Mouse (Mus musculus) heart, adult 18-20 months (tissue): Measurements from ENCODE around the gene Hist1h1d. TPM values are rescaled to one million over a fixed set of nuclear protein-coding genes. Genes with fewer than 3 reads are reported as not detected.

ENCODE experiments used
- DNase-seq, 2 experiments: peaks; one replicate each; pipeline ENCODE4 v3.0.0; 2021 to 2022; ENCODE audit warnings: mixed read lengths in 1 of 2
- long read RNA-seq, 2 experiments: library from polyadenylated mRNA; stranded (forward); transcript quantifications; one replicate each; pipeline ENCODE4 v2.0.0; 2021
- total RNA-seq, 2 experiments: library from RNA; stranded (reverse); gene quantifications; 2 replicates each; pipeline ENCODE4 v1.2.3; 2021

The Hist1h1d gene
- 1 to 10 TPM in 1 of 2 experiments, under 1 TPM in 1; 0.94 to 1.0 TPM for total RNA-seq
- long read RNA-seq, experiment 1: 0 reads
- long read RNA-seq, experiment 2: 0 reads

DNA sequence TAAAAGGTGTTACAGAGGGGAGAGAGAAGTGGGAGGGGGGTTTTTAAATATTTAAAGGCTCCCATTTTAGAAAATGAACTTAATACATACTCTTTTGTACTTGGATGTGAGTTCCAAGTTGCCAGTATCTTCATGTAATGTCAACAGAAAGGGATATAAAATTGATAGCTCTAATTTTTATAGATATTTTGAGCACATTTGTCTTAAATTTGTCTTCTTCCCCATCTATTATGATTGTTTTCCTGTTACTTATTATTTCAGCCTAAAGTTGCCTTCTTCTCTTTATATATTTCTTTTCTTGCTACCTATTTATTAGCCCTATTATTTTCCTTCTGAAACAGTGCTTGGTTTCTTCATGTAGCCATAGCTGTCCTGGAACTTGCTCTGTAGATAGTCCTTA is at the start of gene Hist1h1d:
Gene Hist1h1d (plus strand): TSS at position 301 of the 400 bp plus-strand sequence.
- no peak for DNase-seq

DNA sequence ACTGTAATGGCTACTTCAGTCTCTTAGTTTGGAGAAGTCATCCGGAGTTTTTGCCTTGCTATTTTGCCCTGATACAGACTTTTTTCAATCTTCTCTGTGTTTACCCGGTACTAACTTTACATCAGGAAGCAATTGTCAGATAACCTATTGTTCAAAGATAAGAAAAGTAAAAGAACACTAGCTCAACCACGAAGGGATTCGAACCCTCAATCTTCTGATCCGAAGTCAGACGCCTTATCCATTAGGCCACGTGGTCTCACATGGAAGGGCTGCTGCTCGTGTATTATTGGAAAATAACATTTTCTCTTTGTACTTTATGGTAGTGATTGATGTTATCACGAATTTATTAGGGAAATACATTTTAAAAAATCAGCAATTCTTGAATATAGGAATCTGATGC is 49.3 kb upstream of the Hist1h1d start:
- peak; percentile 38 to 75 for DNase-seq

DNA sequence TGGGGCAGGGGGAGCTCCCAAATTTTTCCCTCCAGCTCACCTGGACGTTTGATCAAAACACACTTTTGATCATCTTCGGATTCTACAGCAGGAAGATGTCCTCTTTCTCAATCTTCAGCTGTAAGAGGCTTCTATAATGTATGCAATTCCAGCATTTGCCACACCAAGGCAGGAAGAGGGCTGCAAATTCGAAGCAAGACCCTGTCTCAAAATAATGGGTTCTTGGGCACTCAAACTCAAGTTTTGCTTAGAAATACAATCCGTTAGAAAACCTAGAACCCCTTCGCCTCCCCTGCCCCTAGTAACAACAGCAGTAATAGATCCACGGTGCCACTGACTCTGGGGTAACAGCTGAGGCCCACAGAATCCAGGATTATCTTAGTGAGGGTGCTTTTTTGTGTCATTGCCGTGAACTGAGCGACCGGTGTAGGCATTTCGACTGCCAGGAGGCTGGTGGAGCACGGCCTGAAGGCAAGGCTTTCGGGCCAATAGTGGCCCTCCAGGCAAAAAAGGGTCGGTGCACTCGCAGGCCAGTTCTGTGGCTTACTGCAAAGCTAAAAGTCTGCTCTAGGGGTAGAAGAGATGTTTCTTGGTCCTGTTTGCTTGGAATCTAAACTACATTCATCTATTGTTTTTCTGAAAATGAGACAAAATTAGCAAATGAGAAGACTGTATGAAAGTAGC is 47.3 kb upstream of the Hist1h1d start:
- DNase-seq: no peak

DNA sequence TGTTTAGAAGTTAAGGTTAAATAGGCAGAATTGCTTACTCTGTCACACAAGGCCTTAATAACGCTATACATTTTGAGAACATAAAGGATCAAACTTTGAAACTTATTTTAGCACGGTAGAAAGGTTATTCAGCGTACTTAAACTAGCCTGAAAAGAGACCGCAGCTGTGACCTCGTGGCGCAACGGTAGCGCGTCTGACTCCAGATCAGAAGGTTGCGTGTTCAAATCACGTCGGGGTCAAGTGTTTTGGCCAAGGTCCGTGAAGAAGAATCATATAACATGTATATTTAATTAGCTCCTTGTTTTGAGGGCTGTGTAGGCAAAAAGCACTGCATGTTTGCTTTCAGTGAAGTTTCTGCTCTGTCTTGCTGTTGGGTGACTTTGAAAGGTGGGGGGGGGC is 46.7 kb upstream of the Hist1h1d start:
- DNase-seq: peak; percentile 14 to 56

DNA sequence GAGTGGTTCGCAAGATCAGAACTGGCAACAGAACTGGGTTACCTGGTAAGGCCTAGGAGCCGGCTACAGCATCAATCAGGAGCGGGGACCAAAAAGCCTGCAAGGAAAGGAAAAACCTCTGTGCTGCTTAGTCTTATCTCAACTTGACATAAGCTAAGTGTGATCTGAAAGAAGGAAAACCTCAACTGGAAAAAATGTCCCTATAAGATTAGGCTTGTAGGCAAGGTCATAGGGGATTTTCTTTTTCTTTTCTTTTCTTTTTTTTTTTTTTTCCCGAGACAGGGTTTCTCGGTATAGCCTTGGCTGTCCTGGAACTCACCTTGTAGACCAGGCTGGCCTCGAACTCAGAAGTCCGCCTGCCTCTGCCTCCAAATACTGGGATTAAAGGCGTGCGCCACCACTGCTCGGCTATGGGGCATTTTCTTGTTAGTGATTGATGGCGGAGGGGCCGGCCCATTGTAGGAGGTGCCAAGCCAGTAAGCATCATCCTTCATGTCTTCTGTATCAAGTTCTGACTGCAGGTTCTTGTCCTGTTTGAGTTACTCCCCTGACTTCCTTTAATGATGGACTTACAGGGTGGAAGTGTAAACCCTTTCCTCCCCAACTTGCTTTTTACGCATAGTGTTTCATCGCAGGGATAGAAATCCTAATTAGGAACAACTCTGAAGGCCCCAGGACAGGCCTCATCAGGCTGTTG is 46.1 kb upstream of the Hist1h1d start:
- DNase-seq: no peak

DNA sequence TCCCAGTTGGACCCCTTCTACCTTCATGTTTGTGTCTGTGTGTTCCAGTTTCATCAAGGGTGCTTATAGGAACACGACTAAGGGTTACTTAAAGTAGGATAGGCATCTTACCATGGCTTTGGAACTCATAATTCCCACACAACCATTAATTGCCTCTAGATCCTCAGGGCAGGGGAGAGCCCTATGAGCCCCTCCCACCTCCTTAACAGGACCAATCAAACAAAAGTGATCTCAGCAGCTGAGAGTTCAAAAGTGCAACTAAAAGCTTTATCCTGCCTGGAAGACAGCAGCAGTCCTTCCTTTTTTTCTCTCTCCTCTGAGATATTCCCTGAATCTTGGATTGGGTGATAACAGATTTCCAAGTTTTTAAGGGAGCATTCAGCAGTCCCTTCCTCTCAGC is 42.9 kb upstream of the Hist1h1d start:
- DNase-seq: no peak

DNA sequence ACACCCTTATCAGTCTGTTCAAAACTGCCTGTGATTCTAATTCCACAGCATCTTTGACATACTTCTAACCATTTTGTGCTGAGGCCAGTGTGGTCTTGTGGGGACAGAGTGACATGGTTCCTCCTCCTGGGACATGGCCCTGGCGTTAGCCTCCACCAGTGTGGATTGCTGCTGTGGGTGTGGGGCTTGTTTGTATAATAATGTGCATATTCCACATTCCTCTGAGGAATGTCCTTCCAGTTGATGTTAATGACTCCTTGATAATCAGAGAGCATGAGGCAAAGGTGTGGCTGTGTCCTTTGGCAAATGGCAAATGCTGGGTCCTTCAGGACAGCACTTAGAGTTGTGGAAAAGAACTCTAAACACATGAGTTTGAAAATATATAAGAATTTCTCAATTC is 39.5 kb upstream of the Hist1h1d start:
- DNase-seq: no peak

DNA sequence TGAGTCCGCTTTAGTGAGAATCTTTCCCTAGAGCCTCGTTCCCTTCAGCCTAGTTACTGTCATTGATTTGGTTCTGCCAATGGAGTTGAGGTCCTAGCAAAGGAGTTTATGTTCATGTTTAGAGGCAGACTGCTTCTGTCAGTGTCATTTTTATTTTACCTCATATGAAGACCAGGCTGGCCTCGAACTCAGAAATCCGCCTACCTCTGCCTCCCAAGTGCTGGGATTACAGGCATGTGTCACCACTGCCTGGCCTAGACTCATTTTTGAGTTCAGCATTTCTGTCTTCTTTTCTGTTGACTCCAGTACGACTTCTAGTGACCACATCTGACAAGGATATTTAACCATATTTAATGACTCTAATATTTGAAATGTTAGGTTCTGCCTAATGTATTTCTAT is 37.8 kb upstream of the Hist1h1d start:
- no peak for DNase-seq

DNA sequence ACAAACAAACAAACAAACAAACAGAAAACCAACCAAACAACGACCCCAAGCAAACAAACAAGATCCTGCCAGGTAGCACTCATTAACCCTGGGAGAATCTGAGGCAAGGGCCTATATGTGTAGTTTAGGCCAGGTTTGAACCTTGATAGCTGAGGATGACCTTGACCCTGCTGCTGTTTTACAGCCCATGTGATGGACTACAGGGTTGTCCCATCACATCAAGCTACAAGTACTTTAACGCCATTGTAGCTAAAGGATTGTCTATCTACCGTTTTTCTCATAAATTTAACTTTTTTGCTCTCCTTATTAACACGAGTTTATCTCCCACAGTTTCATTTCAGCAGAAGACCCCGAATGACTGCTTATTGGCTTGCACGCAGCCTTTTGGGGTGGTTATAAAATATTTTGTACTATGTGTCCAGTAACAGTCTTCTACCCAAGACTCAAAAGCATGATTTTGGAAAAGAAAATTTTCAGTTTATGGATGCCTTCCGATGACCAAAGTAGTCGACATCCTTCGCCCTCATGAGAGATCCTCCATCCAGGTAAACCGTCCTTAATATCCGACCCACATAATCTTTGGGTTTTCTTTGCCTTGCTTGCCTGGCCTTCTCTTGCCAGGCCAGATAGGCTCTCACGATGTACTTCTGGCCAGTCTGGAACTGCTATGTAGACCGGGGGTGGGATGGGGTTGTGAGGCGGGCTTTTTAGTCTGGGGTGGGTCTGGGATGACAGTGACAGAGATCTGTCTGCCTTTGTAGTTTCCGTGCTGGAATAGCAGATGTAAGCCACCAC is 37.0 kb upstream of the Hist1h1d start:
- no peak for DNase-seq

DNA sequence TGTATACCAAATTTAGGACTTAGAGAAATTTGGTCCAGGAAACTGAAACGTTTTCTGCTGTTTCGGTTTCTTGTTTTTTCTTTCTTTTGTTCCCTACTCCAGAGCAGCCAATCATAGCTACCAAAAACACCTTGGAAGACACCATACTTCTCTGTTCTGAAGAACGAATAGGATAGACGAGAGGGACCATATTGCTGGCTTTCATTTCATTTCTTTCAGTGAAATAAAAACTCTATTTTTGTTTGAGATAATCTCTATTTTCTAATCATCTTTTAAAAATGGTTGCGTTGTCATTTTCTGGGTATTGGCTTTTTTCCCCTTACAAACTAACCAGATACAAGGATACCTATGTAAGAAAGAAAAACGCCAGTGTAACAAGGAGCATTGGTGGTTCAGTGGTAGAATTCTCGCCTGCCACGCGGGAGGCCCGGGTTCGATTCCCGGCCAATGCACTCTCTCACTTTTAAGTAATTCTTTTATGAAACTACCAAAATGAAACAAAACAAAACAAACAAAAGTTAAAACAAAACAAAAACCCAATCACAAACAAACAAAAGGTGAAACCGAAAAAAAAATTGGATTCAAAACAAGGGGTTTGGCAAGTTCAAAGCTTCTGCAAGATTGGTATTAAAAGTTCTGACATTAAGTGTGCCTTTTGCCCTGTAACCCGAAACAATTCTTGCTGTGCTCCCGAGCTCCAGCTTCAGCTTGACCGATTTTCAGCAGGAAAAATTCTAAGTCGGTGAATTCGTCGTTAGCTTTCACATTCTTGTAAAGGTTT is 36.0 kb upstream of the Hist1h1d start:
- DNase-seq: peak; percentile 72 to 92

DNA sequence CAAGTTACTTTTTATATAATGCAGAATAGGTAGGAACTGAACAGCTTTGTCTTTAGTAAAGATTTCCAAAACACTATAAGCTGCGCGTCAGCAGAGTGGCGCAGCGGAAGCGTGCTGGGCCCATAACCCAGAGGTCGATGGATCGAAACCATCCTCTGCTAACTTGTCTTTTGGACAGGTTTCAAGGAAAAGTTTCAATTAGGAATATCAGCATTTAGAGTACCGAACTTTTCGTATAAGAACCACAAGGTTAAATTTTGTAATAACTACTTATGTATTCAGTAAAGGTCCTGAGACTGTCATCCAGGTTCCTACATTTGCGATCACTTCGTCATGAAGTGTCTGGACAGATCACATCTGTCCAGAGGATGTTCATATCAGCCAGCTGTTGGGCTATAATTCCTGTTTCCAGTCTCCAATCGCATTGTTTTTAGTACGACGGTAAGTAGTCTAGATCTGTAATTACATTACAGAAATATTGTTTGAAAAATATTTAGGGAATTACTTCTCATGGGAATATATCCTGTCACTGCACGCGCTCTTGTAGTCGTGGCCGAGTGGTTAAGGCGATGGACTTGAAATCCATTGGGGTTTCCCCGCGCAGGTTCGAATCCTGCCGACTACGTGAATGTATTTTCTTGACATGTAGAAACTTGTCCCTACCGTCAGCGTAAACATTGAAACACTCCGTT is 35.3 kb upstream of the Hist1h1d start:
- peak; percentile 90 to 97 for DNase-seq

DNA sequence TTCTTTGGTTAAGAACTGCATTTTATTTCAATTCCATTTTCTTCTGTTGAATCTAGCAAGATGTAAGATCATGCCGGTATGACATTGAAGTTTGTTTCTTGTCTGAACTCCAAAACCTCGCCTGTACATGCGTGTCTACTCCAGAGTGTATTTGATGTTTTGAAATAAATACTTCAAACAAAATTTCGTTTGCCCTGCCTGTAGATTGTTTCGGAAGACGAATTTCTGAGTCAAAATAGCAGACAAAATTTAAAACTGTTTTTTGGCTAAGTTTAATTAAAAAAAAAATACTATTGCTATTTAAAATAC is 34.8 kb upstream of the Hist1h1d start:
- no peak for DNase-seq

DNA sequence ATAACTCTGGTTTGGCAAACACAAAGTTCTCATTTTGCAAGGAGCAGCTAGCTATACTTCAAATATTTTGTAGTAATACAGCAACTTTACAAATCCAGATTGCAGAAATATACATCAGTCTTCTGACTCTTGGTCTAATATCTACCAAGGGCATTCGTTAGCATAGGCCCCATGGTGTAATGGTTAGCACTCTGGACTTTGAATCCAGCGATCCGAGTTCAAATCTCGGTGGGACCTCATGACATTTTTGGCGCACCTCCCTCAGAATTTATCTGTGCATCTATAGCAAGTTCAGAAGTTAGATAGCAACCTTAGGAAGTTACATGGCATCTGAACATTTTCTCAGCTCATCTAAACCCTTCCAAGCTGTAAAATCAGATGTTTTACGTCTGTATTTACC is 34.2 kb upstream of the Hist1h1d start:
- peak; percentile 81 to 94 for DNase-seq

DNA sequence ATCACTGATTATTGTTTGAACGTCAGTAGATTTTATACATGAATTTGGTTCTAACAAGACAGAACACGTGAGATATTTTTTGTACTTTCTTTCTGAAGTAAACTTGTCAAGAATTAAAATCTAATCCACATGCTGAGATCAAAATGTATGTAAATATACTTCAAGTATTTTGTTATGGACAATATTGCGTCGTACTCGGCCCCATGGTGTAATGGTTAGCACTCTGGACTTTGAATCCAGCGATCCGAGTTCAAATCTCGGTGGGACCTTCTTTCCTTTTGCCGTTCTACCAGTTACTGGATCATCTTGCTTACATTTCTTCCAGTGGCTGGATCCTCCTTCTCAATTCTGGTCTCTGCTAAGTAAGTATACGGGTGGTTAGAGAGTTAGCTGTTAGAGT is 33.6 kb upstream of the Hist1h1d start:
- peak; percentile 81 to 94 for DNase-seq

DNA sequence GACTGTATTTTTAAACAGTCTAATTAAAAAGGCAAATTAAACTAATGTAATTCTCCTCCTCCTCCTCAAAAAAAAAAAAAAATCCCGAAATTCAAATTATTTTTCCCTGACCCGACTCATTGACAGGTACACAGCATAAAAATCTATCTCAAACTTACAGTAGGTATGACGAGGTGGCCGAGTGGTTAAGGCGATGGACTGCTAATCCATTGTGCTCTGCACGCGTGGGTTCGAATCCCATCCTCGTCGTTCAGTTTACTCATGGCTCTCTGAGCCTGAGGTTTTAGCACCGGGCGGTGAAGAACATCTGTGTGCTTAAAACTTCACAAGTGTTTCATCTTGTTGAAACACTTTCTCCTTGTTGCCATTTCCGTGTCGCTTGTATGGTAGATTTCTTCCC is 31.4 kb upstream of the Hist1h1d start:
- DNase-seq: peak; percentile 81 to 89

DNA sequence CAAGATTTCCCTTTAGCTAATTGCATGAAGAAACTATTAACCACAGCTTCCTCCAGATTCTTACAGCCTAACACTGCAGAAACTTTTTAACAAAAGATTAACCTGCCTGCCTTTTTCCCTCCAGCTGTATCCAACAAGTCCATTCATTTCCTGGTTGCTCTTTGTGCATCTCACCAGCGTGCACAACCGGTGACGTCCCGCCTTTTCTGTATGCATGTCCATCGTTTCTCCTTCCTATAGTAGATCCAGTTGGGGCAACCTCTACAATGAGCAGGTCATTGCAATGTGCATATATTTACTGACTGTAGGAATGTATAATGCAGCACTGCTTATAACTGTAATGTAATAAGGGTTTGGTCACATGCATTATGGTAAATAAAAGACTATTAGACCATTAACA is 29.1 kb upstream of the Hist1h1d start:
- no peak for DNase-seq

DNA sequence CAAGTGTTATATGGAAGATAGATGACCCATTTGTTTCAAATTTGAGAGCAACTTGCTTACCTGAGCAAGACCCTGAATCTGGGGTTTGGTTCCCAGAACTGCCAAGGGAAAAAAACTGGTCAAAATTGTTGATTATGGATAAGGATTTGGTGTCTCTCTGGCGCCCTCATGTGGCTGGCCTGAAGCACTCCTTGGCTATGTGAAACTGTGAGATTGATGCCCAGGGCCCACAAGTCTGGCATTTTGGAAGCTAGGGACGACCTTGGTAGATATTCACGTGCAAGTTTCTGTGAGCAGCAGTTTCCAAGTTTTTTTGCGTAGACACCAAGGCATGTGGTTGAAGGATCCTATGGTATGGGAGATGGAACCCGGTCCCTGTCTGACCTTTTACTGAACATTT is 28.4 kb upstream of the Hist1h1d start:
- DNase-seq: peak; percentile 74 to 84

DNA sequence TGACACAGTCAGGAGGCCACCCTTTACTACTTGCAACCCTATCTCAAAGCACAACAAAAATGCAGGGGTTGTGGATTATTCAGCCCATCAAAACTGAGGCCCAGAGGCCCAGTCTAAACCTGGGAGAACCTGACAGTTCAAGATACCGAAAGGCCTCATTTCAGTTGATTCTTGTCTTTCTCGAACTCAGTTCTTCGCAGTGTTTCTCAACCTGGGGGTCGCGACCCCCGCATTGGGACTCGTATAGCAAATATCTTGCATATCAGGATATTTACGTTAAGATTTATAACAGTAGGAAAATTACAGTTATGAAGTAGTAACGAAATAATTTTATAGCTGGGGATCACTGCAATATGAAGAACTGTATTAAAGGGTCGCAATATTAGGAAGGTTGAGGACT is 27.2 kb upstream of the Hist1h1d start:
- no peak for DNase-seq

DNA sequence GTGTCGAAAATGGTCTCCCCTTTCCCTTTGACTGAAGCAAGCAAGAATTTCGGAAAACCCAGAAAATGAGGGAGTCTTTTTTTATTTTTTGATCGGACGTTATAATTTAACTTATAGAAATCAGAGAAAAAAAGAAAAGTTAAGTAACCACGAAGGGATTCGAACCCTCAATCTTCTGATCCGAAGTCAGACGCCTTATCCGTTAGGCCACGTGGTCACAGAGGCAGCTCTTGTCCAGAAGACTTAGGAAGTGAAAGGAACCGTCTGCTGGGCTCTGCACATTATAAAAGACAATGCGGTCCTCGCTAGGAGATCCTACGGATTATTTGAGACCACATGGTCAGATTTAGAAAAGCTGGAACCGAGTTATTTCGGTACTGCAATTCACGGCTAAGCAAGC is 26.8 kb upstream of the Hist1h1d start:
- peak; percentile 90 to 97 for DNase-seq

DNA sequence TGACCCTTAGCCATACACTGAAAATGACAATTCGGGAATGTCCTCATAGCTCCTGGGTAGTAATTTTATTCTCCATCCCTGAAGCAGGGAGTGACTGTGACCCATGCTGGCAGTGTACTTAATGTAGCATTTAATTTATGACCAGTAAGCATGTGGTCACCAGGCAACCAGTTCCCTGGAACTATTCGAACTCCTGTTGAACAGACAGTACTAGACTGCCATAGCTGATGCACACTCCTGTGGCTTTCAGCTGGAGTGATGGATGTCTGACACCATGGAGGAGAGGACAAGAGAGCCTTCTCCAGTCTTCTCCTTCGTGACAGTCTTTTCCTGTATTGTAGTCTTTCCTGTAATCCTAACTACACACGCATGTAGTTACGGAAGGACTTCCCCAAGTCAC is 24.1 kb upstream of the Hist1h1d start:
- no peak for DNase-seq

DNA sequence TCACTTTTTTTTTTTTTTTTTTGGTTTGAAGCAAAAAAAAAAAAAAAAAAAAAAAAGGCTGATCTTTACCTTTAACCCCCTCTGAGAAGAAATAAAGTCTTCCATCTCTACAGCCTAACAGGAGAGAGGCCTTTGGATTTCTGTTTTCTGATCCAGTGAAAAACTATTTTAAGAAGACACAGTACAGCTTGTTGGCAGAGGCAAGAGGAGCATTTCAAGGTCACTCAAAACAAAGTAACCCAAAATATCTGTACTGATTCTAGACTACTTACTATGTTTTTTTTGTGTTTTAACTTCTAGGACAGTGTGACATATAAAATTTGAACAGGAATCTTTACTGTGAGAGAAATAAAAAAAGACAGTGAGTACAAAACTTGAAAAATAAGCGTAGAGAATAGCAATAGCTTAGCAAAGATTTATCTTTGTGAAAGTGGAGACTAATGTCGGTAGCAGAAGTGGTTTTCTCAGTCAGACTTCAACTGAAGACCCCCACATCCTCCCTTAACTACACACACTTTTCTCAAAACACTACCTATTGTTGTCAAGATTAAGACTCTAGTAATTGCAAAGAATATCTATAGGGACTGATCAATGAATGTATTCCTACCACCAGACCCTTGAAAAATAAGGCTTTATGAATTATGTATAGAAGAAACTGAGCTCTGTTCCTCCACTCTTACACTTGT is 23.4 kb upstream of the Hist1h1d start:
- DNase-seq: no peak
